Mouse (Mus musculus): Measurements from ENCODE around the gene Tmc2.

DNA sequence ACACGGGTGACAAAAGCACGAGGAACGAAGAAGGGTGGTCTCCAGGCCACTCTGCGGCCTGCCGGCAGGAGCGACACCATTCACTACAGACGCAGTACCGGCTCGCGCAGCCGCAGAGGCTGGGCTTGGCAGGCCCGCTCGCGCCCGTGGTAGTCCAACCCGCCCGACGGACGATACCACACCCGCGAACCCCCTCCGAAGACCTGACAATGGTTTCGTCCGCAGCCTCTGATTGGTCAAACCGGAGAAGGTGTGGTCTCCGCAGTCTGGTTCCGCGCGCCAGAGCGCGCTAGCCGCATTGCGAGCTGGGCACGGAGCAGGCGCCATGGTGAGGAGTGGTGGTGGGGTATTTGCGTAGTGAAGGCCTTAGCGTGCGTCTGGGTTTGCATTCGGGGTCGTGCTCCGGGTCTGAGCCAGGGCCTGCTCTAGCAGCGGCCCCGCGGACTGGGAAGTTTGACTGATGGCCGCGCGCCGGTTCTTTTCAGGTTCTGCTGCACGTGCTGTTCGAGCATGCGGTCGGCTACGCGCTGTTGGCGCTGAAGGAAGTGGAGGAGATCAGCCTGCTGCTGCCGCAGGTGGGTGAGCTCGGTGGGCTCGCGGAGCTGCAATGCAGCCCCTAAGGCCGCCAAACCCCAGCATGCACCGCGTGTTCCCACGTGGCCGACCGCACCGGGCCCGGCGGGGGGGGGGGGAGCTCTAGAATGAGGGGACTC is 79.3 kb downstream of the Tmc2 start, which contains the start of gene Nop56:
- TF ChIP-seq CTCF (IDR thresholded peaks at IDR 0.05; ENCODE audit: low read depth, low read length) (no peak), POLR2A (IDR thresholded peaks at IDR 0.05; ENCODE audit: borderline replicate concordance, low read depth, low read length) (peak; percentile 90)
